Mouse (Mus musculus): ENCODE results near the gene Emc1.
A peak's percentile ranks its signal among the peaks of the same experiment; 100 is the strongest.

Emc1 gene

GRCm38 (mm10) chr4:139351931-139352711 is at the start of gene Emc1, which contains the start of the genes Mrto4 and Ubr4:
Gene Emc1, plus strand, starts transcription at chr4:139352587.
Gene Mrto4, minus strand, starts transcription at chr4:139352576.
Gene Ubr4, plus strand, starts transcription at chr4:139352609.
- peak; percentile 91 for DNase-seq

DNA sequence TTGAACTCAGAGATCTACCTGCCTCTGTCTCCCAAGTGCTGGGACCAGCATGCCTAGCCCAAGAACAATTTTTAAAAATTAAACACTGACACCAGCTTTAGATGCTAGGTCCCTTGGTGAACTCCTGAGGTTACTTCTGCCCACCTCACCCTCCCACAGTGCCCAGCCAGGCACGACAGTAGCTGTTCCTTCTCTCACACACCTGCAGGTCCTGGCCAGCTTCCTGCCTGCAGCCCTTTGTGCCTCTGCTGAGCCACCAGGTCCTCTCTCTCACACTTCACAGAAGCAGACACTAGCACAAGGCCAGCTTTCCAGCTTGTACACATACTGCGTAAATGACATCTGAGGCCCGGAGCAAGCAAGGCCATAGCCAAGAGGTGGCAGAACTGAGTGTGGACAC is 46.9 kb upstream of the Emc1 start:
- DNase-seq: no peak

DNA sequence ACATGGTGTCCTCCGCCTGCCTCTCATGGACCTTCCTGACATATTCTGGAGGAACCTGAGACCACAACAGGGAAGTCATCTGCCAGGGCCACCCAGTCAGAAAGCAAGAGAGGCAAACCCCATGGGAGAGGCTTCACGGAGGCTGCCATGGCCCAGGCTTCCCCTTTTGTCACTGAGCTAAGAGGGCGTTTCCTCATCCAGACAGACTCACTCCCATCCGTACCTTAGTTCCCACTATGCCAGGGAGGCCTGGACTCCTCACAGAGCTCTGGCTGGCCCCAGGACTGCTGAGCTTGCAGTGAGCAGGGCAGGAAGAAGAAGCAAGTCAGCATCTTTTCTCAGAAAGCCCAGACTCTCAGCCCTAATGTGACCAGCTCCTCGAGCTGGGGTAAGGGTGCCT is 44.5 kb upstream of the Emc1 start:
- no peak for DNase-seq

GRCm38 (mm10) chr4:139309651-139310050 is 42.7 kb upstream of the Emc1 start:
- no peak for DNase-seq

GRCm38 (mm10) chr4:139310171-139310898 is 42.1 kb upstream of the Emc1 start, which contains the start of the genes Pqlc2 and Akr7a5:
Gene Pqlc2, minus strand, starts transcription at chr4:139310708.
Gene Akr7a5, plus strand, starts transcription at chr4:139310744.
- DNase-seq: peak; percentile 100

- DNase-seq: peak; percentile 68
Observed at GRCm38 (mm10) chr4:139310899-139311701, 41.3 kb upstream of the Emc1 start.

- DNase-seq: peak; percentile 38
Observed at GRCm38 (mm10) chr4:139311707-139312106, 40.7 kb upstream of the Emc1 start.

DNA sequence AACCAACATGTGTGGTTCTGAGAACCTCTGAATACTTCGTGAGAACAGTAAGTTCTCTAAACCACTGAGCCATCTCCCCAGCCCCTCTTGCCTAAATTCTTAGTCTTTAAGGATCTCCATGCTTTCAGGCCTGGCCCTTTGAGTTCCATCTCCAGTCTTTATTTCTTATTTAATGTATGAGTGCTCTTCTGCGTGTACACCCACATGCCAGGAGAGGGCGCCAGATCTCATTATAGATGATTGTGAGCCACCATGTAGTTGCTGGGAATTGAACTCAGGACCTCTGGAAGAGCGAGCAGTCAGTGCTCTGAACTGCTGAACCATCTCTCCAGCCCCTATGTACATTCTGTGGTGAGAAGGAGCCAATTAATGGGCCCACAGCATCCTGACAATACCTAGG is 39.8 kb upstream of the Emc1 start:
- peak; percentile 52 for DNase-seq

DNA sequence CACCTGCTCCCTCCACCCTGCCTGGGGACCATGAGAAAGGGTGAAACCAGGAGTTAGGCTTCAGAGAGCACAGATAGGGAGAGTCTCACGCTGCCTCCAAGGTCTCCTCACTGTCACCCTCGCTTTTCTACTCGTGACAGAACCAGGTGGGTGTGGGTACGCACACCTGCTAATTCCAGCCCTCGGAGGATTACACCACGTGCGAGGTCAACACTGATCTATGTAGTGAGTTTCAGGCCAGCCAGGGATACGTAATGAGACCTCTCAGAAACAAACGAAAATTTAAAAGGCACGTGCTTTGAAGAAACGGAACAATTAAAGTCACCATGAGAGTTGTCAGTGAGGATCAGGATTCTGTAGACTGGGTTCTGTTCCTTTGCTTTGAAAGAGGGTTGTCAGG is 33.9 kb upstream of the Emc1 start:
- DNase-seq: no peak

DNA sequence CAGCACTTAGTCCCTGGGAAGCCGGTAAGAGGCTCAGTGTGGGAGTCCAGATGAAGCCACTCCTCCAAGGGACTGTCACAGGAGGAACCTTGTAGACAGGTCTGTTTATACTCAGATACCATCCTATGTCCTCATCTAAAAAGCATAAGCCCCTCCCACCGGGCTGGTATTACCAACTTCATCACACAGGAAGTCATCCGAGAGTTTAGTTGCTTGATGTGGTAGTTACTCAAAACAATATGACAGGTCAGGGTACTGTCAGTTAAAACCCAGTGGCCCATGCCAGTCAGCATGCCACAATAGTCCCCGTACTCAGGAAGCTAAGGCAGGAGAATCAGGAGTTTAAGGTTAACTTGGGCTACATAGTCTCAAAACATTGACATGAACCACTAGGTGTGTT is 32.6 kb upstream of the Emc1 start:
- DNase-seq: no peak

- DNase-seq: peak; percentile 87
Observed at GRCm38 (mm10) chr4:139330605-139331004, 21.8 kb upstream of the Emc1 start.

DNA sequence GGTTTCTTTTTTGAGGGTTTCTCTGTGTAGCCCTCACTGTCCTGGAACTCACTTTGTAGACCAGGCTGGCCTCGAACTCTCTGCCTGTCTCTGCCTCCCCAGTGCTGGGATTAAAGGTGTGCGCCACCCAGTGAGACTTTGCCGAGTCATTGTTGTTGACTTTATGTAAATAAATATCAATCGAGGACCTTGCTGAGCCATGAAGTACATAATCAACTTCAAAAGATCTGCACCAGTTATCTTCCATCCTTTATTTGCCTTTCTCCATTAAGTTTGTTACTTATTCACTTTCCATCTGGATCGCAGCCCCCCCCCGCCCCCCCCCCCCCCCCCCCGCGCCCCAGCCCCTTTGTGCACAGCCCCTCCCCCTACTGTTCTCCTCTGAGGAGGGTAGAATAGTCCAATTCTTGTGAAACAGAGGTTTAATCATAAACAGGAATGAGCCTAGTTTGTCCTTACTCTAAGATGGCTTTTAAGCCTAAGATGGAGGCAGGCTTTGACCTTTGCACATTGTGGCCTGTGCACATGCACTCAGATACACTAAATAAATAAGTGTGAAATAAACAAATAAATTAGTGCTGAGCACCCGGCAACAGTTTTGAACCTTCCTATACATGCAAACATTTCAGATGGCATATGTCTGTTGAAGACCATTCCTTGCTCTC is 17.6 kb upstream of the Emc1 start:
- DNase-seq: no peak

GRCm38 (mm10) chr4:139335507-139335906 is 16.9 kb upstream of the Emc1 start:
- no peak for DNase-seq

GRCm38 (mm10) chr4:139336822-139337483 is 15.4 kb upstream of the Emc1 start:
- DNase-seq: peak; percentile 84

DNA sequence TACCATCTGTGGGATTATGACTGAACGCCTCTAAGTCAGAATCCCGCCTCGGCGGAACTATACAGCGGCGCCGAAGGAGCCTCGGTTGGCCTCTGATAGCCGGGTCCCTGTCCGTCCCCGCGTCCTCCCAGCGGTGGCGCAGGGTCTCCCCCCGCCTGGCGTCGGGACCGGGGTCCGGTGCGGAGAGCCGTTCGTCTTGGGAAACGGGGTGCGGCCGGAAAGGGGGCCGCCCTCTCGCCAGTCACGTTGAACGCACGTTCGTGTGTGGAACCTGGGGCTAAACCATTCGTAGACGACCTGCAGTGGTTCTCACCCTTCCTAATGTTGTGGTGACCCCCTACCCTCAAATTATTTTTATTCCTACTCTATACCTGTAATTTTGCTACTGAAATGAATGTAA is 14.2 kb upstream of the Emc1 start:
- DNase-seq: no peak

DNA sequence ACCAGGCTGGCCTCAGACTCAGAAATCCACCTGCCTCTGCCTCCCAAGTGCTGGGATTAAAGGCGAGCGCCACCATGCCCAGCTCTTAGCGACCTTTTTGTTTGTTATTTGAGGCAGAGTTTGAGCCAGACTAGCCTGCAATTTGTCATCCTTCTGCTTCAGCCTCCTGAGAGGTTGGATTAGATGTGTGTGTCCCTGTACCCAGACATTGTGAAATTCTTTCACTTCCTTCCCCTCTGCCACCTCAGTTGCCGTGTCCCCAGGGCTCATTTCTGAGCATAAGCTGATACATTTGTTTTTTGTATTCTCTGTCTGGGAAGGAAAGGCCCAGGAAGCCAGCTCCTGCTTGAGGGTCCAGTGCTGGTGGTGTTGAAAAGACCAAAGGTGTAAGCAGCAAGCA is 11.6 kb upstream of the Emc1 start:
- no peak for DNase-seq

- DNase-seq: peak; percentile 40
Observed at GRCm38 (mm10) chr4:139341556-139342233, 10.7 kb upstream of the Emc1 start.

- DNase-seq: peak; percentile 63
Observed at GRCm38 (mm10) chr4:139343718-139344117, 8.7 kb upstream of the Emc1 start.

GRCm38 (mm10) chr4:139345416-139346019 is 6.9 kb upstream of the Emc1 start:
- DNase-seq: no peak

DNA sequence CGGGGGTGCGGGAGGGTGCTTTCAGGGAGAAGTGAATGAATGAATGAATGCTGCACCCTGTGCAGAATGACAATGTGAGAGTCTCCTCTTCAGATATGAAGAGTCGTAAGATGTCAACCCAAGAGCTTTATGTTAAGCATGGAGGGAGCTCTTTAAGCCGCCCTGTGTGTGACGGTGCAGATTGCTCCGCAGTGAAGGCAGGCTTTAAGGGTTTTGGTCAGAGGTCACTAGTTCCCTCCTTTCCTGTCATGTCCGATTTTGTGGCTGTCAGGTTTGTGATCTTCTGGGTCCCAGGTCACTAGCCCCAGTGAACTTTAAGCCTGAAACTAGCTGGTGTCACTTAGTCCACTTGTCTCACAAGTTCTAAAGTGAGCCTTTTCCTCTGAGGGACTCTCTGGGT is 445 bp downstream of the Emc1 start:
- no peak for DNase-seq

DNA sequence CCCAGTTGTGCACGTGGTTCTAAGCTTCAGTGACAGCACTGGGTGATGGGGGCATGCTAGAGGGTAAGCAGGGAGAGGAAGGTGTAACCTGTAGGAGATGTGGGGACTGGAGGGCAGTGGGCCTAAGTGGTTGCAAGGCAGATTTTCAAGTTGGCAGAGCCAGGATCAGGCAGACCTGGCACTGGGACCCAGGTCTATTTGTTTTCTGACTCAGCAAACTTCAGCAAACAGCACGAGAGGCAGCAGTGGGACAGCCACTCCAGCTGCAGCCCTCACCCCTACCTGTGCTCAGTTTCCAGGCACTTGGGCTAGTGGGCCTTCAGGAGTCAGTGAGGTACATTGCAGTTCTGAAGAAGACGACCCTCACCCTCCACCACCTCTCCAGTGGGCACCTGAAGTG is 4.8 kb downstream of the Emc1 start:
- DNase-seq: no peak

Data from kidney, adult 18-20 months (tissue).